Mouse (Mus musculus): Measurements from ENCODE around the gene Zbtb45.

DNA sequence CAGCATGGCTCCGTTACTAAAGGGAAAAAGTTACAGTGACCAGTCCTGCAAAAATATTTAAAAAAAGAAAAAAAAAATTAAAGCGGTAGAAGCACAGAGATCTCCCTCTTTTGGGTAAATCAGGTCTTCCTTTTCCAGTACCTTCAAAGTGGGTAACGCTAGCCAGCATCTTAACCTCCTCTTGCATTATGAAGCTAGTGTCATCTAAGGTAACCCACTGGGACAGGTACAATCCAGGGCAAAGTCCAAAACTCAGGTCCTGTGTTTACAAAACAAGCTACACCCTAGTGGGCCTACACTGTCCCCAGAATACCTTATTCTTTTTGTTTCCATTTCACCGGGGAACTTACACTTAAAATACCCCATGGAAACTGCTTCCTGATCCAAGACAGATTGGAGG is 3.8 kb upstream of the Zbtb45 start:
- TF ChIP-seq CTCF (IDR thresholded peaks at IDR 0.05; ENCODE audit: borderline replicate concordance, insufficient read depth, low read length) (no peak), POLR2A (IDR thresholded peaks at IDR 0.05; ENCODE audit: low read depth, low read length) (no peak)

All from embryonic fibroblast, embryonic 13.5 days (primary cell).